Mouse (Mus musculus) cerebellum, postnatal 14 days (tissue): ENCODE results near the gene Ing4.
A peak's percentile ranks its signal among the peaks of the same experiment; 100 is the strongest.
"Not testable (repeated sequence)": the region's sequence is repeated elsewhere in the genome, so short reads cannot be mapped to it uniquely, and the experiment has no call there.

Source experiments
- DNase-seq, 2 experiments: peaks; one replicate each; pipeline ENCODE4 v3.0.0; 2021; ENCODE audit warnings: mixed read lengths in 2 of 2

Gene Ing4

DNA sequence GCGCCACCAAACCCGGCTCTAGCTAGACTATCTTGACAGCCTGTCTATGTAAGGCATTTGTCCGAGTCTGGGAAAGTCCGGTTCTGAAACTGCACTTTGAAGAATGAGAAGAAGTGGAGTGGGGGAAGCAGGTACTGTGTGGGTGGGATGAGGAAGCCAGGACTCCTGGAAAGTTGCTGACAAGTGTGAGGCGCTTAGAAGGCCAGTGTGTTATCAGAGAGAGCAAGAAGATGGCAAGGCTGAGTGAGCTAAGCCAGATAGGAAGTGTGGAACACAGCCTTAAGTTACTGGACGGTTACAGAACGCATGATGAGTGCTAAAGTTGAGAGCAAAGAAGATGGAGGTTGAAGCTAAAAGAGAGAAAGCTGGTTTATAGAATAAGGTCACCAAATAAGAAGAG lies 2.5 kb downstream of the Ing4 start:
- no peak for DNase-seq

DNA sequence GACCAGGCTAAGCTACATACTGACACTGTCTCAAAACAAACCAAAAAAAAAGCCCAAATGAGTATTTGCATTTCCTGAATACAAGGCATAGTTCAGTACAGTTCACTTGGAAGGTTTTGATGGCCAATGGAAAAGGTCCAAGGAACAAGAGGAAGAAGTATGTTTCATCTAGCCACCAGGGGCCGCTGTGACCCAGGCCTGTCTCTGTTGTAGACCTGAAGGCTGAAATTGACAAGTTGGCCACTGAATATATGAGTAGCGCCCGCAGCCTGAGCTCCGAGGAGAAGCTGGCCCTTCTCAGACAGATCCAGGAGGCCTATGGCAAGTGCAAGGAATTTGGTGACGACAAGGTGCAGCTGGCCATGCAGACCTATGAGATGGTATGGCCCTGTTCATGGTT lies 7.1 kb downstream of the Ing4 start:
- peak; percentile 93 to 98 for DNase-seq

DNA sequence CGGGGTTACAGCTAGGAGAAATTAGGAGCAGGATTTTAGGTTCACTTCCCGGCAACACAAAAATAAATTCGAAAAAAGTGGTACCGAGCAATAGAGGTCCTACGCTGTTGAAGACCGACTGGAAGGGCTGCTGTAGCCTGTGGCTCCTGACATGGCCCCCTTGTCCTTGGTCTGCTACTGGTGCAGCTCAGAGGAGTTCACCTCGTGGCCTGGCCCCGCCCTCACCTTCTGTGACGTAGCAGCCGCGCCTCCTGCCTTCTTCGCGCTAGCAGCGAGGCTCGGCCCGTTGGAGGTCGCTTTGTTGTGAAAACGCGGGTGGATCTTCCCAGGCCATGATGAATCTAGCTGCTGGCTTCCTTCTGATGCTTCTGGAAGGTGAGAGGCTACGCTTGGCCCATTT lies 10.1 kb downstream of the Ing4 start, which contains the start of gene Acrbp:
Acrbp (plus strand) TSS at position 12 of the 400 bp plus-strand sequence.
- no peak for DNase-seq

DNA sequence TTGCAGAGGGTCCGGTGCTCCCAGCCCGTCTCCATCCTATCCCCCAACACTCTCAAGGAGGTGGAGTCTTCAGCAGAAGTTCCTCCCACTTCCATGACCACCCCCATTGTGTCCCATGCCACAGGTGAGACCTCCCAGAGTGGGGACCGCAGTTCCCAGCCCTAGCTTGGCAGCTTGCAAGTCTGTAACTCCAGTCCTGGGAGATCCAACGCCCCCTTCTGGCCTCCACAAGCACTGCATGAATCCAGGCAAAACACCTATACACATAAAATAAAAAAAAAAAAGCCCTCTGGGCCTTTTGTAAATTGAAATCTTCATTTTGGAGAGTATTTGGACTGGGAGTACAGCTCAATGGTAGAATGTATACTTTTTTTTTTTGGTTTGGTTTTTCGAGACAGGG lies 11.7 kb downstream of the Ing4 start:
- peak in 1 of 2 experiments; percentile 48 for DNase-seq

DNA sequence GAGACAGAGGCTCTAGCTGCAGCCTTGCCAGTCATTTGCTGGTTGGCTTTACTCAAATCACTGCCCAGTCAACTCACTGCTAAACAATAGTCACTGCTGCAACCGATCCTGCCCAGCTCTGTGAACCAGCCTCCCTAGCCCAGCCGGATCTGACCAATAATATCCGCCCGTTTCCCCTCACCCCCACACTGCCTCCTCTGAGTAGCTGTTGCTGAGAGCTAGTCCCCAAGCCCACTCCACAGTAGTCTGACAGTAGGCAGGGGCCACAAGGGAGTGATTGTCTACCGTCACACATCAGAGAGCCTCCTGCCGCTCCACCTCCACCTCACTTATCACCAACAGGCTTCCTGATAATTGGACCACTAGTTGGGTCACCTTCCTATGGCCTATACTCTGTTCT lies 21.9 kb downstream of the Ing4 start:
- no peak for DNase-seq

DNA sequence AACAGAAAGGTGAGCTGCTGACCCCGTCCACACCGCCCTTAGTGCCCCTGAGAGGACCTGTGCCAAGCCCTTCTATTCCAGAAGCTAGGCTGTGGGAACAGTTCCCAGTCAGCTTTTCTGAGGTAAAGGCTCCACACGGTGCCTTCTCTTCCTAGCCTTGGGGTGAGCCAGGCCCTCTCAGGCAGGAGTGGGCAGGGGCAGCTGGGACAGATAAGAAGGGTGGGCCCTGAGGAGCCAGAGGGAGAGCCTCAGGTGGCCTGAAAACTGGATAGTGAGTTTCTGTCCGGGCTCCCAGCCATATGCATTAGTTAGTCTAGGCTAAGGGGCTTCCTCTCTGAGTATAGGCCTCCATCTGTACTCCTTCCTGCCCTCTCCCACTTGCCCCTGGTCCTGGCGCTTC lies 23.0 kb downstream of the Ing4 start:
- DNase-seq: peak in 1 of 2 experiments; percentile 44

DNA sequence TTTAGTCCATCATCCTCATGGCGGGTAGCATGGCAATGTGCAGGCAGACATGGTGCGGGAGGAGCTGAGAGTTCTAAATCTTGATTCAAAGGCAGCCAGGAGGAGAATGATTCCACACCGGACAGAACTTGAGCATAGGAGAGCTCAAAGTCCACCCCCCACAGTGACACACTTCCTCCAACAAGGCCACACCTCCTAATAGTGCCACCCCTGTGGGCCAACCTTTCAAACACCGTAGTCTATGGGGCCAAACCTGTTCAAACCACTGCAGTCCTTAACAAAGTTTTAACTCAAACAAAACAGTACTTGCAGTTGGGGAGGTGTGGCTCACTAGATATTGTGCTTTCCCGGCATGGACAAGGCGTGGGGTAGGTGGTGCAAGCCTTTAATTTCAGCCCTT lies 24.3 kb downstream of the Ing4 start:
- DNase-seq: no peak

DNA sequence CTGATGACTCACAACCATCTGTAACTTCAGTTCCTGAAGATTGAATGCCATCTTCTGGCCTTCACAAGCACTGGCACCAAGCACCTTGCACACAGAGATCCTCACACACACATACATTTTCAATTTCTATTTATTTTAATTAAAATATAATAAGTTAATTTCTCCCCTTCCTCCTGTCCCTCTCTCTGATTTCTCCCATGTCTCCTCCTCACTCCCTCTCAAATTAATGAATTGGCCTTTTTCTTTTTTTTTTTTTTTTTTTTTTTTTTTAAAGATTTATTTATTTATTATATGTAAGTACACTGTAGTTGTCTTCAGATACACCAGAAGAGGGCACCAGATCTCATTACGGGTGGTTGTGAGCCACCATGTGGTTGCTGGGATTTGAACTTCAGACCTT lies 25.7 kb downstream of the Ing4 start:
- DNase-seq: not testable (repeated sequence)

DNA sequence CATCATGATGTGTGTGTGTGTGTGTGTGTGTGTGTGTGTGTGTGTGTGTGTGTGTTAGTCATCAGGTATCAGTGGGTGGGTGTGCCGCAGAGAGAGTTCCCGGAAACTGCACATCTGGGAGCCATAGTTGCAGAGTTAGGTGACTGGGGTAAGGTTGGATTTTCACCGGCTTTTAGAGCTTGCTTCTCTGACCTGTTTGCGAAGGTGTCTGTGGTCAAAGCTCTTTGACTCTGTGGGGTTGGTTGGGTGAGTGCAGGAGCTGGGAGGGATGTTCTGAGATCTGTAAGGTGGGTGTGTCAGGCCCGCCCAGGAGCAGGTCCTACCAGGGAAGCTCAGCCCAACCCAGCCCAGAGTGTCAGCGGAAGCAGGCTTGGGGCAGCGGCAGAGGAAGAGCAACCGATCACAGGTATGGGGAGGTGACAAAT lies 28.0 kb downstream of the Ing4 start, which contains the start of gene Lpar5:
Lpar5 (plus strand) TSS at position 350 of the 425 bp plus-strand sequence.
- no peak for DNase-seq

DNA sequence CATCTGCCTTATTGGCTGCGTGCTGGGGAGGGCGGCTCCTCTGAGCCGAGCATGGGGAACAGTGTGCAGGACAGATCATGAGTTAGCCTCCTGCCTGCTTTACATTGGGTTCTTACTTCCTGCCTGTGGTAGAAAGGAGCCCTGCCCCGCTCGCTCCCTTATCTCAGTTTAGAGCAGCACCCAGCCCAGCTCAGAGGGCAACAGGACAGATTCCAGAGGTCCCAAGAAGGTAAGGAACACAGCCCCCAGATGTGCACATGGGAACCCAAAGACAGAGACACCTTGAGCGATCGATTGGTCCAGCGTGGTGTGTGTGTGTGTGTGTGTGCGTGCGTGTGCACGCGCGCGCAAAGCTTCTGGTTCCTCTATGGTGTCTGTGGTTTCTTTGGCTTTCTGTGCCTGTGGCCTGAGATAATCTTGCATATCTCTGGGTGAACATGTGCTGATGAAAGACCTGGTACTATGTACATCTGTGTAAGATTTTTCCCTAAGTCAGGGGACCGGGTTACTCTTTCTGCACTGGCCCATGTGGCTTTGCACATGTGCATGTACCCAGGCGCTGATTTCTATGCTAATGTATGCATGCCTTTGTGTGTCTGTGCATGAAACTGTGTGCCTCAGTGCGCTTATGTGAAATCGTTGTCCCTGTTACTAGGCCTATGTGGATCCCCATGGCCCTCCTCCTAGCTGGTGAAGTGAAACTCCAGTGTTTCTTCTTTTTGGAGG lies 31.8 kb downstream of the Ing4 start:
- peak in 1 of 2 experiments; percentile 50 for DNase-seq

- DNase-seq: peak; percentile 99
Observed at GRCm38 (mm10) chr6:125071896-125072279, 32.3 kb downstream of the Ing4 start.

GRCm38 (mm10) chr6:125073825-125074224 lies 34.3 kb downstream of the Ing4 start:
- DNase-seq: no peak

- DNase-seq: no peak
Observed at GRCm38 (mm10) chr6:125081394-125081793, 41.8 kb downstream of the Ing4 start.

DNA sequence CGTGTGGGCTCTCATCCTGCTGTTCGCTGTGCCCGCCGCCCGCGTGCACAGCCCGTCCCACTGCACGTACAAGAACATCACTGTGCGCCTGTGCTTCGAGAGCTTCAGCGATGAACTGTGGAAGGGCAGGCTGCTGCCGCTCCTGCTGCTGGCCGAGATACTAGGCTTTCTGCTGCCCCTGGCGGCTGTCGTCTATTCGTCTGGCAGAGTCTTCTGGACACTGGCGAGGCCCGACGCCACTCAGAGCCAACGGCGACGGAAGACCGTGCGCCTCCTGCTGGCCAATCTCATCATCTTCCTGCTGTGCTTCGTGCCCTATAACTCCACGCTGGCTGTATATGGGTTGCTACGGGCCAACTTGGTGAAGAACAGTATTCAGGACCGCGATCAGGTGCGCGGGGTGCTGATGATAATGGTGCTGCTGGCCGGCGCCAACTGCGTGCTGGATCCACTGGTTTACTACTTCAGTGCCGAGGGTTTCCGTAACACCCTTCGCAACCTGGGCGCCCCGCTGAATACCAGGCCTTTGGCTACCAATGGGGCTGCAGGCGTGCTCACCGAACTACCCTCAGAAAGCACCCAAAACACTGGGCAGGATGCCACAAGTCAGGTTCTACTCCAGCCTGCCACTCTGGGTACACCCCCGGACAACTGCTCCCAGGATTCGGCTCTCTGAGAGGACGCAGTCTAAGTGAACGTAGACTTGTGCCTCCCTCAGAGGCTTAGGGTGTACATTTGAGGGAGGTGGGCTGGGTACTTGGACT lies 42.4 kb downstream of the Ing4 start:
- DNase-seq: peak; percentile 92 to 98

- DNase-seq: no peak
Observed at GRCm38 (mm10) chr6:125082801-125083386, 43.3 kb downstream of the Ing4 start.

DNA sequence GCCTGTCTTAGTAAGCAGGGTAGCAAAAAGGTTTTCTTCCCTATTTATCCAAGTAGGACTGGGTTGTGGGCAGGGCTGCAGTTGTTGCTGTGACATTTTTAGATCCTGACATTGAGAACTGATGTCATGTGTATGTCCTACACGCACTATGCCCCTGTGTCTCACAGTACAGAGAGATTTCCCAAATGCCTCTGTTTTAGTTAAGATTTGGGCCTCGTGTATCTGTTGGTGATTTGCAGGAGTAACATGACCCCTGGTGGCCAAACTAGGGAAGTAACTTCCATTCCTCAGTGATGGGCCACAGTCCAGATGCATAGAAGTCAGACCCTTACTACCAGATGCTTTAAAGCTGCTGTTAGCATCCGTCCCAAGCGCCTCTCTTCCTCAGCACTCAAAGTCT lies 44.9 kb downstream of the Ing4 start:
- peak; percentile 82 for DNase-seq

DNA sequence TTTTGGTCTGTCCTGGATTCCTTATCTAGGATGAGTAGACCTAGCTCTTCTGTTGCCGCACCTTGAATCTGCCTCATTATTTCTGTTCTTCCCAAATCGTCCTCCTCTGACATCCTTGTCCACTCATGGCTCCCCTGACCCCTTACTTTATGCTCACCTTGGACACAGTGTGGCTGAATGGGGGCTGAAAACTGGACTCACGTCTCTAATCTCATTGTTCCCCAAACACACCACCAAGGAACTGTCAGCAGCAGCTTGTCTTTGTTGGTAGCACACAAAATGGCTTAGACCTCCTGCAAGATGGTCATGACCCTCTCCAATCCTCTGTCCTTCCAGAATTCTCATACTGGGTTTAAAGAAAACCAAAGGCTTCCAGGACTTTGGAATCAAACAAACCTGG lies 48.4 kb downstream of the Ing4 start:
- DNase-seq: no peak

DNA sequence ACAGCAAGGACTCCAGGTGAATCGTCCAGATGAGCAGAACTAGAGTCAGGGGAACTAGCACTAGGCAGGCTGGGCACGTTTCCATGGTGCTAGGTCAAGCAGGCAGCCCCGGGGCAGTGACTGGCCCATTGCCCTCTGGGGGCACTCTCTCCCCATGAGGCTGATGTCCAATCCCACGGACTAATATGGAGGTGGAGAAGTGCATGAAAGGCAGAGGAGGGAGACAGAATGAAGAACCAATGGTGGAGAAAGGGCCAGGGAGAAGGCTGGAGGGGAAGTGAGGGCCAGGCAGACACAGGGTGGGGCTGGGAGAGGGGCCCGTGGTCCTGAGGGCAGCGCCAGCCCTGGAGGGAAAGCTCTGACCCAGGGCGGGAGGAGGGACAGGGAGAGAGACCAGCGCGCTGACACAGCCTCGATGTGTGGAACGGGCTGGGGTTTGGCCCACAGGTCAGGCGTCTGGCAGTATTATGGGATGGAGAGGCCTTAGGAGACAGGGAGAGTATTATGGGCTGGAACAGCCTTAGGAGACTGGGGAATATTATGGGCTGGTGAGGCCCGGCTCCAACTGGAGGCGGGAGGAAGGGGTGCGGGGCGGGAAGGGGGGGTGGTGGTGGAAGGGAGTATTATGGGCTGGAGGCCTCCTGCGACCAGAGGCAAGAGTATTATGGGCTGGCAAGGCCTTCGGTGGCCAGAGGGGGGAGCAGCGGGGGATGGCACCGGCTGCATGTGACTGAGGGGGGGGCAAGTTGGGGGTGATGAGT lies 49.2 kb downstream of the Ing4 start:
- peak; percentile 88 to 92 for DNase-seq

DNA sequence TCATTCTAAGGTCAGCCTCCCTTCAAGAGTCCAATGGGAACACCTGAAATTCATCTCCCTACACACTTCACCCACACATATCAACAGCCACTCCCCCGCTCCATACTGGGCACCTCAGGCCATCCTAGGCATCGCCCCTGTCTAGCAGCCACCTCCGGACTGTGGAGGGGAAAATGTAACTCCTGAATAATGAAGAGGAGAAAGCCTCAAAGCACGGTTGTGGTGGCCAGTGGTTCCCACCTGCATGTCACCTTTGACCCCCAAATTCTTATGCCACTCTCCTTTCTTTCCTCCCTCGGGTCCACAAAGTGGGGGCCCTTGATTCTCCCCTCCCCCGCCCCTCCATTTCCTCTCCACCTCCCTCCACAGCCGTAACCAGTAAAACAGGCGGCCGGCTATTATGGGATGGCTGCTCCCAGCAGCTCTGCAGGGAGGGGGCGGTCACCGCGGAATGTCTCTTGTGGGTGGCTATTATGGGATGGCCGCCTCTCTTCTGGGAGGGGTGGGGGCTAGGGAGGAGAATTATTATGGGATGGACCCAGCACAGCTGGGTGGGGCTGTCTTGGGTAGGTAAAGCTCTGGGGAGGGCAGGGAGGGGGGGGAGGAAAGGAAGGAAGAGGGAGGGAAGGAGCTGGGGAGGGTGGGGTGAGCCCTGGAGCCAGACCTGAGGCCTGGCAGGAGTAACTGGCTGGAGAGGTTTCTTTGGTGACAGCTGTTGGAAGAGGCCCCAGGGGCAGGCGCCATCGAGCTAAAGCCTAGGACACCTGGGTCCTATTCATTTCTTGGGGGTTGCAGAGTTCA lies 50.2 kb downstream of the Ing4 start:
- peak; percentile 82 to 87 for DNase-seq

GRCm38 (mm10) chr6:125090341-125091085 lies 51.0 kb downstream of the Ing4 start:
- DNase-seq: no peak

DNA sequence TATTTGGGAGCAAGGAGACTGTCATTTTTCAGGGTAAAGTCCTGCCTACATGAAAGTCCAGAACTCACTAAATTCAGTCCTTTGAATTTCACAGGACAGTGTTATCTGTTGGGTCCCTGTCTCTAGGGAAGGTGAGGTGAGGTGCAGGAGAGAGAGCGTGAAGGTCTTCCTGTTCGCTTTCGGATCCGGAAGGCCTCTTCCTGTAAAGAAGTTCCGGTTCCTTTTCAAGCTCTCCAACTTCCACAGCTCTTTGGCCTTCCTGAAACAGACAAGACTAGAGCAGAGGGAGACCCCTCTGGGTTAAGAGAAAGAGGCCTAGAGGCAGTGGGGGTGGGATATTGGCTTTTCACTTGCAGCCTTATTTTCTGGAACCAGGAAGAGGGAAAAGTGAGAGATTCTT lies 52.8 kb downstream of the Ing4 start:
- DNase-seq: no peak
